19 mouse cellular contexts compared by ENCODE assay signal in genomic region chr1:118645701-118646100, GRCm38 (mm10). TPM values are rescaled to one million over a fixed set of nuclear protein-coding genes. Genes with fewer than 3 reads are reported as not detected.
"Had no signal": no experiment of that assay in that cellular context is flagged by ENCODE, and none has a peak within 500 bp of the region (broad histone marks: within the 10 kb centered on the region; RNA-seq: fewer than 3 reads in every experiment).

No protein-coding gene starts in this region.

- H3K27me3 ChIP-seq: intestine, embryonic 15.5 days; liver, embryonic 13.5 days; lung, embryonic 15.5 days had no signal

- DNase-seq: kidney, adult 11 months; kidney, postnatal 25 days; layer of hippocampus, adult 9-11 months; layer of hippocampus, postnatal 36 days; liver, embryonic 13.5 days; liver, postnatal 0 days; lung, postnatal 10 days; lung, postnatal 4 days; midbrain, embryonic 14.5 days; thymus, adult 2 months; thymus, postnatal 14 days; thymus, postnatal 4 days had no signal

- H3K27ac ChIP-seq: intestine, embryonic 15.5 days; kidney, postnatal 0 days; layer of hippocampus, adult 2 months; left cerebral cortex, adult 2 months; liver, embryonic 13.5 days; lung, embryonic 15.5 days had no signal

- H3K36me3 ChIP-seq: intestine, embryonic 15.5 days; liver, embryonic 13.5 days; lung, embryonic 15.5 days had no signal

- H3K4me1 ChIP-seq: liver, embryonic 13.5 days had no signal

- H3K4me3 ChIP-seq: intestine, embryonic 15.5 days; layer of hippocampus, adult 2 months; left cerebral cortex, adult 2 months; liver, embryonic 13.5 days; lung, embryonic 15.5 days had no signal

RNA-seq across cellular contexts. Expression of gene Tfcp2l1, which starts 18.0 kb away (rescaled TPM):
- total RNA-seq: megakaryocyte progenitor cell, adult 5-6 weeks; megakaryocyte-erythroid progenitor cell, adult 5-6 weeks had no signal
